13 mouse cellular contexts compared by ENCODE assay signal in the genomic region with DNA sequence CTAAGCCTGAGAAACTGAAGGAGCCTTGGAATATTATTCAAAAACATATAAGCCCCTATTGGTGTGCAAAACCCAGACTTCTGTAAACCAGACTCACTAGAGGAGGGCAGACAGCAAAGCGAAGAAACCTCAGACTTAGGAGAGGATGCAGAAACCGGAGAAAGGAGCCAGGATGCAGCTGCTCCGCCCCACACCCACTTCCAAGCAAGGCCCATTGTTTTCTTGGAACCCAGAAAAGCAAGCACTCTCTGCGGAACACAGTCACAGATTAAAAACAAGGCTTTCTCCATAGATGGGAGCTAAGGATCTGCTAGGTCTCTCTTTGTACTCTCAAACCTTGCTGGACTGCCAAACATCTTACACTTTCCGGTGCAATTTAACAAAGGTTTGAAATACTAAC. TPM values are rescaled to one million over a fixed set of nuclear protein-coding genes. Genes with fewer than 3 reads are reported as not detected.
DNase-seq lines count a peak whose midpoint lies in the region; ATAC-seq lines count a peak whose summit lies in the region.
"Had no signal": no experiment of that assay in that cellular context is flagged by ENCODE, and none has a peak within 500 bp of the region (broad histone marks: within the 10 kb centered on the region; RNA-seq: fewer than 3 reads in every experiment).

No protein-coding gene starts in this region.

- no peak; the same call in 1 of the 2 replicates for ATAC-seq in forebrain, embryonic 16.5 days
- no peak for ATAC-seq in forebrain, embryonic 12.5 days (ENCODE audit: low FRiP score)
- no peak for ATAC-seq in kidney, embryonic 15.5 days (replicated peaks; ENCODE audit: low FRiP score)
- ATAC-seq in kidney, embryonic 14.5 days (ENCODE audit: low FRiP score, low TSS enrichment) = no peak
- no peak for ATAC-seq in midbrain, embryonic 15.5 days (replicated peaks)
- no peak for ATAC-seq in stomach, embryonic 15.5 days (ENCODE audit: insufficient read depth, low FRiP score, low read depth)
- ATAC-seq: intestine, embryonic 15.5 days had no signal

- no peak overlapping the region for H3K9ac ChIP-seq in forebrain, embryonic 16.5 days (replicated peaks; ENCODE audit: low read depth, low read length)
- no peak overlapping the region for H3K9ac ChIP-seq in forebrain, embryonic 12.5 days
- no peak overlapping the region for H3K9ac ChIP-seq in kidney, embryonic 15.5 days
- no peak overlapping the region for H3K9ac ChIP-seq in kidney, embryonic 14.5 days (ENCODE audit: low read depth, low read length)
- no peak overlapping the region for H3K9ac ChIP-seq in midbrain, embryonic 15.5 days
- no peak overlapping the region for H3K9ac ChIP-seq in stomach, embryonic 15.5 days
- H3K9ac ChIP-seq: intestine, embryonic 15.5 days; liver, embryonic 15.5 days had no signal

- no peak overlapping the region for H3K4me2 ChIP-seq in forebrain, embryonic 16.5 days (ENCODE audit: low read length)
- no peak overlapping the region for H3K4me2 ChIP-seq in forebrain, embryonic 12.5 days
- H3K4me2 ChIP-seq in kidney, embryonic 15.5 days = no peak overlapping the region
- no peak overlapping the region for H3K4me2 ChIP-seq in kidney, embryonic 14.5 days (replicated peaks; ENCODE audit: low read depth, low read length)
- no peak overlapping the region; the same call in 1 of the 2 replicates for H3K4me2 ChIP-seq in midbrain, embryonic 15.5 days
- H3K4me2 ChIP-seq in stomach, embryonic 15.5 days = no peak overlapping the region
- H3K4me2 ChIP-seq: intestine, embryonic 15.5 days; liver, embryonic 15.5 days had no signal

- no peaks in the 10 kb centered on the region for H3K36me3 ChIP-seq in forebrain, embryonic 16.5 days (ENCODE audit: control insufficient read depth, insufficient read depth)
- no peaks in the 10 kb centered on the region for H3K36me3 ChIP-seq in forebrain, embryonic 12.5 days (replicated peaks)
- no peaks in the 10 kb centered on the region for H3K36me3 ChIP-seq in kidney, embryonic 15.5 days
- H3K36me3 ChIP-seq in kidney, embryonic 14.5 days (ENCODE audit: control insufficient read depth, insufficient read depth, low read length) = no peaks in the 10 kb centered on the region
- no peaks in the 10 kb centered on the region for H3K36me3 ChIP-seq in midbrain, embryonic 10.5 days
- H3K36me3 ChIP-seq in midbrain, embryonic 15.5 days (replicated peaks) = no peaks in the 10 kb centered on the region
- H3K36me3 ChIP-seq in stomach, embryonic 15.5 days = no peaks in the 10 kb centered on the region
- H3K36me3 ChIP-seq: intestine, embryonic 15.5 days; liver, embryonic 15.5 days had no signal

- DNase-seq in midbrain, embryonic 10.5 days (ENCODE audit: low spot score) = no peak
- DNase-seq in ovary, adult 18-20 months (ENCODE audit: low spot score) = no peak
- DNase-seq: adrenal gland, postnatal 10 days; cerebellum, adult 9-11 months; gastrocnemius, postnatal 36 days had no signal

- no peak overlapping the region for H3K4me3 ChIP-seq in forebrain, embryonic 16.5 days (replicated peaks; ENCODE audit: low read length)
- H3K4me3 ChIP-seq in forebrain, embryonic 12.5 days (replicated peaks) = no peak overlapping the region
- no peak overlapping the region for H3K4me3 ChIP-seq in kidney, embryonic 15.5 days (replicated peaks)
- H3K4me3 ChIP-seq in kidney, embryonic 14.5 days (ENCODE audit: low read length) = no peak overlapping the region
- 0 out of 2 replicates have a peak overlapping the region, but pooled peaks have one; percentile 2 for H3K4me3 ChIP-seq in midbrain, embryonic 10.5 days
- H3K4me3 ChIP-seq in midbrain, embryonic 15.5 days = no peak overlapping the region
- H3K4me3 ChIP-seq in stomach, embryonic 15.5 days (replicated peaks) = no peak overlapping the region
- H3K4me3 ChIP-seq: intestine, embryonic 15.5 days; liver, embryonic 15.5 days had no signal

- no peaks in the 10 kb centered on the region for H3K9me3 ChIP-seq in forebrain, embryonic 16.5 days (ENCODE audit: control insufficient read depth, low read length)
- no peaks in the 10 kb centered on the region for H3K9me3 ChIP-seq in forebrain, embryonic 12.5 days
- no peaks in the 10 kb centered on the region for H3K9me3 ChIP-seq in kidney, embryonic 15.5 days (replicated peaks)
- H3K9me3 ChIP-seq in kidney, embryonic 14.5 days (ENCODE audit: control insufficient read depth, low read length) = no peaks in the 10 kb centered on the region
- H3K9me3 ChIP-seq in midbrain, embryonic 10.5 days (replicated peaks) = no peaks in the 10 kb centered on the region
- H3K9me3 ChIP-seq in midbrain, embryonic 15.5 days = no peaks in the 10 kb centered on the region
- no peaks in the 10 kb centered on the region for H3K9me3 ChIP-seq in stomach, embryonic 15.5 days
- H3K9me3 ChIP-seq: intestine, embryonic 15.5 days; liver, embryonic 15.5 days had no signal

- peak overlapping the region; percentile 54 for H3K27ac ChIP-seq in forebrain, embryonic 16.5 days (ENCODE audit: low read length)
- H3K27ac ChIP-seq in forebrain, embryonic 12.5 days = no peak overlapping the region
- 0 out of 2 replicates have a peak overlapping the region, but pooled peaks have one; percentile 32 for H3K27ac ChIP-seq in kidney, embryonic 15.5 days
- no peak overlapping the region for H3K27ac ChIP-seq in kidney, embryonic 14.5 days (ENCODE audit: low read depth, low read length)
- H3K27ac ChIP-seq in midbrain, embryonic 10.5 days (replicated peaks) = peak overlapping the region; percentile 67
- H3K27ac ChIP-seq in midbrain, embryonic 15.5 days = no peak overlapping the region
- H3K27ac ChIP-seq in stomach, embryonic 15.5 days = peak overlapping the region; percentile 35; the same call in 1 of the 2 replicates
- H3K27ac ChIP-seq: liver, embryonic 15.5 days had no signal

- WGBS in forebrain, embryonic 16.5 days = 28% methylated on average over 5 of the region's 5 CpGs
- WGBS in forebrain, embryonic 12.5 days = 25% methylated on average over 5 of the region's 5 CpGs
- 48% methylated on average over 5 of the region's 5 CpGs for WGBS in kidney, embryonic 15.5 days
- WGBS in kidney, embryonic 14.5 days = 44% methylated on average over 5 of the region's 5 CpGs
- 30% methylated on average over 5 of the region's 5 CpGs for WGBS in midbrain, embryonic 10.5 days
- 28% methylated on average over 5 of the region's 5 CpGs for WGBS in midbrain, embryonic 15.5 days
- WGBS in stomach, embryonic 15.5 days = 46% methylated on average over 5 of the region's 5 CpGs

- H3K4me1 ChIP-seq in forebrain, embryonic 16.5 days (replicated peaks; ENCODE audit: control insufficient read depth, insufficient read depth, low read length) = peaks cover 20% of the 10 kb centered on the region
- H3K4me1 ChIP-seq in forebrain, embryonic 12.5 days = peaks cover 25% of the 10 kb centered on the region
- no peaks in the 10 kb centered on the region for H3K4me1 ChIP-seq in kidney, embryonic 15.5 days
- H3K4me1 ChIP-seq in kidney, embryonic 14.5 days (ENCODE audit: control insufficient read depth, insufficient read depth, low read length) = no peaks in the 10 kb centered on the region
- peaks cover 39% of the 10 kb centered on the region for H3K4me1 ChIP-seq in midbrain, embryonic 10.5 days
- 0 out of 2 replicates have a peak, but pooled peaks cover 3% of the 10 kb centered on the region for H3K4me1 ChIP-seq in midbrain, embryonic 15.5 days
- no peaks in the 10 kb centered on the region for H3K4me1 ChIP-seq in stomach, embryonic 15.5 days

- H3K27me3 ChIP-seq in forebrain, embryonic 16.5 days (replicated peaks; ENCODE audit: control insufficient read depth, insufficient read depth, low read length) = no peaks in the 10 kb centered on the region
- no peaks in the 10 kb centered on the region for H3K27me3 ChIP-seq in forebrain, embryonic 12.5 days
- no peaks in the 10 kb centered on the region for H3K27me3 ChIP-seq in kidney, embryonic 15.5 days
- no peaks in the 10 kb centered on the region for H3K27me3 ChIP-seq in kidney, embryonic 14.5 days (ENCODE audit: control insufficient read depth, insufficient read depth, low read length)
- no peaks in the 10 kb centered on the region for H3K27me3 ChIP-seq in midbrain, embryonic 10.5 days (ENCODE audit: low read depth, poor library complexity, severe bottlenecking)
- H3K27me3 ChIP-seq in midbrain, embryonic 15.5 days (replicated peaks) = no peaks in the 10 kb centered on the region
- H3K27me3 ChIP-seq in stomach, embryonic 15.5 days (replicated peaks) = no peaks in the 10 kb centered on the region
- H3K27me3 ChIP-seq: intestine, embryonic 15.5 days had no signal

RNA-seq across cellular contexts. Expression of gene Prnp, which starts 17.2 kb away (rescaled TPM):
- 204 and 205 TPM in 2 replicates for polyA plus RNA-seq in forebrain, embryonic 16.5 days (2015; fragmentation: Nextera tagmentation; extraction: Ambion mirVana)
- 66.4 and 67.7 TPM in 2 replicates for polyA plus RNA-seq in forebrain, embryonic 12.5 days (2016; fragmentation: Nextera tagmentation; extraction: Ambion mirVana)
- 45.1 and 47.4 TPM in 2 replicates for polyA plus RNA-seq in kidney, embryonic 15.5 days (2015; fragmentation: Nextera tagmentation; extraction: Ambion mirVana)
- 23.1 and 23.9 TPM in 2 replicates for polyA plus RNA-seq in kidney, embryonic 14.5 days (2014; fragmentation: Nextera tagmentation; extraction: Ambion mirVana)
- 18.8 and 32.1 TPM in 2 replicates for polyA plus RNA-seq in midbrain, embryonic 10.5 days (2016; fragmentation: Nextera tagmentation; extraction: Ambion mirVana)
- 157 and 158 TPM in 2 replicates for polyA plus RNA-seq in midbrain, embryonic 15.5 days (2015; fragmentation: Nextera tagmentation; extraction: Ambion mirVana)
- polyA plus RNA-seq in stomach, embryonic 15.5 days (2015; fragmentation: Nextera tagmentation; extraction: Ambion mirVana) = 73.8 and 82.2 TPM in 2 replicates

RNA-seq across cellular contexts. Expression of gene Prn, which starts 17.2 kb away (rescaled TPM):
- 0.48 TPM in 1 of 2 replicates, not detected in the other for polyA plus RNA-seq in forebrain, embryonic 16.5 days (2015; fragmentation: Nextera tagmentation; extraction: Ambion mirVana)
- polyA plus RNA-seq in forebrain, embryonic 12.5 days (2016; fragmentation: Nextera tagmentation; extraction: Ambion mirVana) = not detected in 2 replicates
- not detected in 2 replicates for polyA plus RNA-seq in kidney, embryonic 15.5 days (2015; fragmentation: Nextera tagmentation; extraction: Ambion mirVana)
- polyA plus RNA-seq in kidney, embryonic 14.5 days (2014; fragmentation: Nextera tagmentation; extraction: Ambion mirVana) = not detected in 2 replicates
- not detected in 2 replicates for polyA plus RNA-seq in midbrain, embryonic 10.5 days (2016; fragmentation: Nextera tagmentation; extraction: Ambion mirVana)
- not detected in 2 replicates for polyA plus RNA-seq in midbrain, embryonic 15.5 days (2015; fragmentation: Nextera tagmentation; extraction: Ambion mirVana)
- not detected in 2 replicates for polyA plus RNA-seq in stomach, embryonic 15.5 days (2015; fragmentation: Nextera tagmentation; extraction: Ambion mirVana)
- polyA plus RNA-seq: liver, embryonic 15.5 days had no signal

RNA-seq across cellular contexts. Expression of gene Erv3, which starts 33.0 kb away (rescaled TPM):
- polyA plus RNA-seq in forebrain, embryonic 16.5 days (2015; fragmentation: Nextera tagmentation; extraction: Ambion mirVana) = not detected in 2 replicates
- not detected in 2 replicates for polyA plus RNA-seq in forebrain, embryonic 12.5 days (2016; fragmentation: Nextera tagmentation; extraction: Ambion mirVana)
- polyA plus RNA-seq in kidney, embryonic 15.5 days (2015; fragmentation: Nextera tagmentation; extraction: Ambion mirVana) = not detected in 2 replicates
- not detected in 2 replicates for polyA plus RNA-seq in kidney, embryonic 14.5 days (2014; fragmentation: Nextera tagmentation; extraction: Ambion mirVana)
- not detected in 2 replicates for polyA plus RNA-seq in midbrain, embryonic 10.5 days (2016; fragmentation: Nextera tagmentation; extraction: Ambion mirVana)
- not detected in 2 replicates for polyA plus RNA-seq in midbrain, embryonic 15.5 days (2015; fragmentation: Nextera tagmentation; extraction: Ambion mirVana)
- not detected in 2 replicates for polyA plus RNA-seq in stomach, embryonic 15.5 days (2015; fragmentation: Nextera tagmentation; extraction: Ambion mirVana)
- polyA plus RNA-seq: intestine, embryonic 15.5 days; liver, embryonic 15.5 days had no signal

RNA-seq across cellular contexts. Expression of gene Prnd, which starts 58.1 kb away (rescaled TPM):
- polyA plus RNA-seq in forebrain, embryonic 16.5 days (2015; fragmentation: Nextera tagmentation; extraction: Ambion mirVana) = 11.2 and 12.8 TPM in 2 replicates
- 7.0 and 7.3 TPM in 2 replicates for polyA plus RNA-seq in forebrain, embryonic 12.5 days (2016; fragmentation: Nextera tagmentation; extraction: Ambion mirVana)
- 18.9 and 20.8 TPM in 2 replicates for polyA plus RNA-seq in kidney, embryonic 15.5 days (2015; fragmentation: Nextera tagmentation; extraction: Ambion mirVana)
- polyA plus RNA-seq in kidney, embryonic 14.5 days (2014; fragmentation: Nextera tagmentation; extraction: Ambion mirVana) = 17.6 and 17.9 TPM in 2 replicates
- polyA plus RNA-seq in midbrain, embryonic 10.5 days (2016; fragmentation: Nextera tagmentation; extraction: Ambion mirVana) = 3.6 and 5.1 TPM in 2 replicates
- polyA plus RNA-seq in midbrain, embryonic 15.5 days (2015; fragmentation: Nextera tagmentation; extraction: Ambion mirVana) = 10.3 and 12.6 TPM in 2 replicates
- polyA plus RNA-seq in stomach, embryonic 15.5 days (2015; fragmentation: Nextera tagmentation; extraction: Ambion mirVana) = 40.6 and 47.4 TPM in 2 replicates

Comparison
In these comparisons a context has a peak if more than half of its experiments do, and no peak if none do; other contexts are left out.
1. H3K27ac ChIP-seq: peak in forebrain, embryonic 16.5 days (single experiment), kidney, embryonic 15.5 days (single experiment), midbrain, embryonic 10.5 days (single experiment) and stomach, embryonic 15.5 days (single experiment); none in forebrain, embryonic 12.5 days (single experiment), kidney, embryonic 14.5 days (single experiment) and midbrain, embryonic 15.5 days (single experiment).